Mouse (Mus musculus) neural tube, embryonic 10.5 days (tissue): ENCODE measurements around the gene Hdac4.
A peak's percentile ranks its signal among the peaks of the same experiment; 100 is the strongest.

Source experiments
- DNase-seq: peaks from one replicate; pipeline ENCODE4 v3.0.0-alpha.2; 2017; ENCODE audit warnings: low spot score; ENCODE audit errors: extremely low spot score

The Hdac4 gene

GRCm38 (mm10) chr1:92179070-92179469 lies 16.4 kb downstream of the Hdac4 start:
- DNase-seq = peak; percentile 24

- peak; percentile 45 for DNase-seq
Observed at GRCm38 (mm10) chr1:92178021-92178895, 17.2 kb downstream of the Hdac4 start.

- no peak for DNase-seq
Observed at GRCm38 (mm10) chr1:92177599-92177998, 17.9 kb downstream of the Hdac4 start.

- DNase-seq = no peak
Observed at GRCm38 (mm10) chr1:92177196-92177595, 18.3 kb downstream of the Hdac4 start.

- no peak for DNase-seq
Observed at GRCm38 (mm10) chr1:92175266-92175665, 20.2 kb downstream of the Hdac4 start.

- DNase-seq = no peak
Observed at GRCm38 (mm10) chr1:92174898-92175255, 20.6 kb downstream of the Hdac4 start.

GRCm38 (mm10) chr1:92174251-92174897 lies 21.1 kb downstream of the Hdac4 start:
- no peak for DNase-seq

GRCm38 (mm10) chr1:92170616-92171235 lies 24.8 kb downstream of the Hdac4 start:
- DNase-seq = no peak

GRCm38 (mm10) chr1:92169776-92170055 lies 25.8 kb downstream of the Hdac4 start:
- DNase-seq = no peak

- DNase-seq = no peak
Observed at GRCm38 (mm10) chr1:92168900-92169775, 26.4 kb downstream of the Hdac4 start.

- no peak for DNase-seq
Observed at GRCm38 (mm10) chr1:92163932-92164331, 31.6 kb downstream of the Hdac4 start.

GRCm38 (mm10) chr1:92159804-92160203 lies 35.7 kb downstream of the Hdac4 start:
- no peak for DNase-seq

GRCm38 (mm10) chr1:92150201-92150600 lies 45.3 kb downstream of the Hdac4 start:
- no peak for DNase-seq

GRCm38 (mm10) chr1:92148527-92148926 lies 47.0 kb downstream of the Hdac4 start:
- no peak for DNase-seq

- no peak for DNase-seq
Observed at GRCm38 (mm10) chr1:92144868-92145534, 50.5 kb downstream of the Hdac4 start.

GRCm38 (mm10) chr1:92143331-92143895 lies 52.1 kb downstream of the Hdac4 start:
- no peak for DNase-seq

- DNase-seq = no peak
Observed at GRCm38 (mm10) chr1:92142793-92143192, 52.7 kb downstream of the Hdac4 start.

- no peak for DNase-seq
Observed at GRCm38 (mm10) chr1:92139001-92139400, 56.5 kb downstream of the Hdac4 start.

GRCm38 (mm10) chr1:92137136-92137848 lies 58.2 kb downstream of the Hdac4 start:
- DNase-seq = no peak

GRCm38 (mm10) chr1:92136362-92136761 lies 59.1 kb downstream of the Hdac4 start:
- no peak for DNase-seq
